Mouse (Mus musculus) right cerebral cortex, adult 18-20 months (tissue): ENCODE measurements at regions not wholly inside any gene's neighbourhood (a gene's known extent, or its start where the extent isn't known, plus 50 kb on each side); places are given as distances from the start of the nearest gene placed in this dataset.

ENCODE experiments used
- DNase-seq: peaks from one replicate; pipeline ENCODE4 v3.0.0; 2022; ENCODE audit warnings: mixed read lengths

DNA sequence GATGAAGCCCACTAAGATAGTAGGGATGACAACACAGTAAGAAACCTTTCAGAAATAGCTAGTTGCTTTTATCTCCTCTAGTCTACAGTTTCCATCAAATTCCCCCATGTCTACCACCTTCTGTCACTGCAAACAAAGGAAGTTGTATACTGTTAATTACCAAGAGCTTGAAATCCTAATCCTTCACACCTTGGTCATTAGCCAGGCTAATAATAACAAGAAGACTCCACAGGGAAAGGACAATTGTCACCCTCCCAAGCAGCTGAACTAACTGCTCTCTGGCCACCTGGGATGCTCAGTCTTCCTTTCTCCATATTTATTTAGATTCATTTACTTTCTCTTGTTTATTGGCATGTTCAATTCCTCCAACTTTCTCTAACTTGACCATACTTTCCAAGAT is 130.5 kb upstream of the Tll1 start:
- no peak for DNase-seq

DNA sequence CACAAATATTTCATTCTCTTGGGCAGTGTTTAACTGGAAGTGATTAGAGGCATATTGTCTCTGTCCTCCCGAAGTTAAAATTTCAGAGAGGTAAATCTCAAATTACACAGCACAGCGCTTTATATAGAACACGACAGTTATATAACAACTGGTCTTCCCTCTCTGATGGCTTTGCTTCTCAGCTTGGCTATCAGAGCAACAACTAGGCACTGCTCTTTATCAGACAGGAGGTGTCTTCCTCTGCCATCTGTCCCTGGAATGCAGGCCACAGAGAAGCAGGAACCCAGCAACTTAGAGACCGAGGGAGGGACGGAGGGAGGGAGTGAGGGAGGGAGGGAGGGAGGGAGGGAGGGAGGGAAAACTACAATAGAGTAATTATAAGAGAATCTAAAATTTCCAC is 129.4 kb upstream of the Tll1 start:
- DNase-seq = no peak

DNA sequence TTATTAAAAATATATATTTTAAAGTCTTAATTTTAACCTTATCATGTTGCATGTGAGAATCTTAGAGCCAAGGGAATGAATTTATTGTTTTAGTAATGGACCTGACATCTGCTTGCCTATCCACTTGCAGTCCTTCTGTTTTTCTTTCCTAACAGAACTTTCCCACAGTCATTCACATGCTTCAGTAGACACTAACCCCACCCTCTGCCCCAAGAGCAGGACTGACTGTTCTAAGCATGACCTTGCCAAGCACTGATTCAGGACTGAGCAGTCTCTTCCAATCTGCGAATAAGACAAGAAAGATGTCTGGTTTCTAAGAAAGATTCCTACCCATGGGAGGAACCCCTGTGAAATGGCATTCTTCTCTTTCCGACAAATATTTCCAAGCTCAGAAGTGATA is 117.9 kb upstream of the Tll1 start:
- DNase-seq = no peak

DNA sequence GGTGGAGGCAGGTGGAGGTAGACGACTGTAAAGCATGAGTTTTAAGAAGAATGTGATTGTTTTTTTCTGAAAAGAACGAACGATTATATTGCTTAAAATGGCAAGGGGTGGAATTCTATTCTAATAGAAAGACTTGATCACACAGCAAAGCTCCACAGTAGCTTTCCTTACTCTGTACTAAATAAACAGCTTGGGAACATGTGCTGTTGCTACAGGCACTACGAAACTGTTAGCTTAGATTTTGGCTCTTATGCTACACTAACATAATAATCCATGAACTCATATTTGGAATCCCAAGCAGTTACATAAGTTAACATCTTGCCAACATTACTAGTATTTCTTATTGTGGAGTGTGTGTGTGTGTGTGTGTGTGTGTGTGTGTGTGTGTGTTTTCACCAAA is 114.3 kb upstream of the Tll1 start:
- DNase-seq = no peak

DNA sequence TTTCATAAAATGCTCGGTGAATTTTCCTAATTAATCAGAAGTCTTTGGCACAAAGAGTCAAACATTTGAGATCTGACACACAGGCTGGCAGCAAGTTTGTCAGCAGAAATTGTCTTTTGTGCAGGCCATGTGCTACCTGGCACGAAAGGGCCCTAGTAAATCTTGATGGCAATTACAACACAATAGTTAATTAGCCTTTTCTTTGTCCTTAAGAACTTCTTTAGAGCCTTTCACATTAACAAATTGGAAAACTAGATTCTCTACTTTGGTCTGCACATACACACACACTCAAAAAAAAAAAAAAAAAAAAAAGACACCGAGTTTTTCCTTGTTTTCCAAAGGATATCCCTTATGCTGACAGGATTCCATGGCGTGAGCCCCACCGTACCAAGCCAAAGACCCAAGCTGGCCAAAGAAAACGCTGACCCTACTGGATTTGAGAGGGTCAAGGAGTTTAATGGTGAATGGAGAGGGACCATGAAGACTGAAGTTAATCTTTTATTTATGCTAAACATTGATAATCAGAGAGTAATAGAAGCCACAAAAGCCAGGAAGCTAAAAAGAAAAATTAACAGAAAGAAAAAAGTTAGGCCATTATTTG is 113.2 kb upstream of the Tll1 start:
- DNase-seq = no peak

DNA sequence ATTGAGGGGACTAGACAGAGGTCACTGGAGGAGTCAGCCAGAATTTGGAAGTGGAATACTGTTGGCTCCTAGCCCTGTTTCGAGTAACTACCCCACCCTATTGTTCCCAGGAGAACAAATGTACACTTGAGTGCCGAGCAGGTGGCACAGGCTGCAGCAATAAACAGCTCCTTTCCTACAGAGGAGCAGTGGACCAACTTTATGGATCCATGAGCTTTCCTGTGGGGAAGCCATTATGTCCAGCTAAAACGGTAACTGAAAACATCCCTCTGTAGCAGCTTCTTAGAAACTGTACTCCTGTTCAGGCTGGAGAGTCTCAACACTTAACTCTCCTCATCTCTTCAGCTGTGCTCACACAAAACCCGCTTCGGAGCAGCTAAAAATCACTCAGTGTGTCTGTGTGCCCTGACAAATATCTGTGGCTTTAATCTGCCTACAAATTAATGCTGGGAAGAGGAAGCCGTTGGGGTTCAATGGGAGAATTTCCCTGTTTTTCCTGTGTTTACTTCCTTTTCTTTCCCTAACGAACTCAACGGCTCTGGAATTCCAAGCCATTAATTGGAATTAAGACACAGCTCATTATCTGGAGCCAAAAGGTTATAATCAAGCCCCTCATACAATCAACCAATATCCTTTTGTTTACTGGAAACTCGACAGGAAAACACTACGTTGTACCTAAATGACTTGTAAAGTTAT is 112.6 kb upstream of the Tll1 start:
- no peak for DNase-seq

DNA sequence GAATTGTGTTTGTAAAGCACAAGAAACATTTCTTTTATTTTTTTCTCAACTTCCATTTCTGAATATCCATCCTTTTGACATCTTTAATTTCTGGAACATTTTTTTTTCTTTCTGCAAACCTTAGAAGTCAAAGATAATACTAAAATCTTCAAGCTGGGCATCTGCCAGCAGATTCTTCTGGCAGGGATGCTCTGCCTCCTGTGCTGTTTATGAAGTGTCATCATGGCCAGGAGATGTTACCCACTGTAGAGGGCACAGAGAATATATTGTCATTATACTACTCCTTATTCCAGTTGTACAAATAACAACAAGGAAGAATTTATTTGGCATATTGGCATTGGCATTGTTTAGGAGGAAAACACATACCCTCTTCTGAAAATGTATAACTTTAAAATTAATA is 111.7 kb upstream of the Tll1 start:
- DNase-seq = no peak

DNA sequence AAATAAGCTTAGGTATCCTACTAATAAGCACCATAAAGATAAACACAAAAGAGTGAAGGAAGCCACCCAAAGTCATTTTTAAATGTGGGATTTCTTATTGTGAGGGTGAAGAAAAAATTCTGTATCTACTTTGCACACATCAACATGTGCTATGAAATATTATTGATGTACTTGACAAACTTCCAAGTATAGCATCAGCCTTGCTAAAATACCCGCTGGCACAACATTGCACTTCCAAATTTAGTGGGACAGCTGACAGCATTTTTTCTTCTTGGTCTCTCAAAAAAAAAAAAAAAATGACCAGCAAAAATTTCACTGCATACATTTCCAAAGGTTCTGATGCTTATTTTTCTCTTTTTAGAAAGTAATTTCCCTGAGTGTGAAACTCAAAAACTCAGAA is 101.9 kb upstream of the Tll1 start:
- peak; percentile 5 for DNase-seq

DNA sequence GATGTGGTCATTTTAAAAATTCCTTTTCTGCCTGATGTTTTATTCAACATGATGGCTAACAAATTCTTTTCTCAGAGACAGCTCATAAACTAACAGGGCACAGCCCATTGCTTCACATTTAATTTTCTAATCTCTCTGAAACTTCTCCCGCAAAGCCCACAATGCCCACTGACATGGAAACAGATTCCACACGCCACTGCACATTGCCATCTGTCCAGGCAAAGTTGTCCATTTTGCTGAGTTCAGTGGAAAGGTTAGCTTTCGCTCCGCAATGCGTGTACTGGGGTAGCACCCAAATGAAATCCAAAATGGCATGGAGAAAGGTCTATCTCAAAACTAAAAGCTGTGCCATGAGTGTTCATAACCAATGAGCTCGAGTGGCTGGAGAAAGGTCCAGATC is 76.7 kb upstream of the Tll1 start:
- no peak for DNase-seq

DNA sequence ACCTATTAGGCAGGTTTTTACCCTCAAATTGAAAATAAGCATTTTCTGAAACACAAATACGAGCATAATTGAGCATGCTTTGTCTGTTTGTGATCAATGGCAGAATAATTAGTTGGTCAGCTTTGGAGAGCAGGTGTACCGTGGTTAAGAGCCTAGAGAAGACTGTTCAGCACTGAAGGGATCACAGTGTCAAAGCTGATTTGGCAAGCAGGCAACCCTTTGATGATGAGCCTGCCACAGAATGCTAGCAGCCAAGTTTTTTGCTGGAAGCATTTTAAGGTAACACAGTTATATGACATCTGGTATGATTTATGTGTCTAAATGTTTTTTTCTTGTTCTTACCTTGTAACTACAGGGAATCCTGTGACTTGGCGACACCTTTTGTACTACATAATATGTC is 75.5 kb upstream of the Tll1 start:
- DNase-seq = no peak

DNA sequence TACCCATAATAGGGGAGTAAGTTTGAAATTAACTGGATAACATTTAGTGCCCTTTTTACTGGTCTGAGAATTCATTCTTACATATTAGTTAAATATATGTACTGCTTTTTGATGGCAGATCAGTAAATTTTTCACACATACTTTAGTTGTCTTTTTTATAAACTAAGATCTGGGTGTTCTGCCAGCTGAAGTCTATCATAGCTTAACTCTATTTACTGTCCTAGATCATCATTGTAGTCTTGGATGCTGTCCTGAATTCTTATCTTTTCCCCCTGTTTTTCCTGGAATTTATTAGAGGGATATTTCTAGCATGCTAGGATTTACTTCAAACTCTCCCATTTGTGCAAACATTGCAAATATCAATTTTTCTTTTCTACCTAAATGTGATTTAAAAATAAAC is 74.3 kb upstream of the Tll1 start:
- no peak for DNase-seq

DNA sequence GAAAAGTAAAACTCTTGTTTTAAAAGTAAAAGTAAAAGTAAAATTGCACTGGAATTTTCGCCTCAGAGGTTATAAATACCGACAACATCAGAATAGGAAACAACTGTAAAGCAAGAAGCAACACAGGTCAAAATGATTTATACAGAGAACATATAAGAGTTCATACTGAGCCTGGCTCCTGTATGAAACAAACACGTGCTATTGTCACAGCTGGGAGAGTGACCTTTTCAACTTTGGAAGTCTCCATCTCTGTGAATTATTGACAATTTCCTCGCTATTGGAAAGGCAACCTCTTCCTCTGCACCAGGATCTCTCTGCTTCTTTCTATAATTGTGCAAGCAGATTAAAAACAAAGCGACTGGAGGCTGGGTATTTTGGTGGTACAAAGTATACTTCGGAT is 70.0 kb upstream of the Tll1 start:
- no peak for DNase-seq

DNA sequence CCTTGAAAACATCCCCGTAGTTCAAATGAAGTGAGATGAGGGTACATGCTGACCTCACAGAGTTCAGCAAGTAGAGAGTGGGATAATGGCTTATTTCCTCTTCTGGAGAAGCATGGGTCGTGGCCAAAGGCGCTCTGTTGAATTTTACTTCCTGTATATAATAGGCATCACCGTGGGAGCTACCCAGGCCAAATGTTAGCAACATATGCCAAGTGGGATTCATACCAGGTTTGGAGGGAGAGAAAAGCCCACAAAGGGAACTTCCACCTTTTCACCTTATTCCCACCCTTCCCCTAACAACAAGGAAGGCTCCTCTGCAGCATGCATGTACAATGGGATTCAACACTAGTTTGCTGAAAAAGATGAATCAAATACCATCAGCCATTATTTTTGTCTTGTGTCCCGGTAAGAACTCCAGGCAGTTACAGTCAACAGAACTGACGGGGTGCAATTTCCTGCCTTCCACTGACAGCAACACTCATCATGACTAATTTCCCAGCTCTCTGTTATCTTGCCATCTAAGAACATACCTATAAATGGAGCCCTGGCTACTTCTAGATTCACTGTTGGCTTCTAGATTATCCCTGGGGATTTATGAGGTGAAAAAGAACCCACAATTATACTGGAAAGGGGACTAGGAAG is 59.4 kb upstream of the Tll1 start:
- no peak for DNase-seq
